Mouse (Mus musculus): ENCODE data around the gene Mlh3.
"Not testable (repeated sequence)": the region's sequence is repeated elsewhere in the genome, so short reads cannot be mapped to it uniquely, and the experiment has no call there.

Gene Mlh3

GRCm38 (mm10) chr12:85270319-85270718 is at the start of gene Mlh3:
Gene Mlh3, minus strand, starts transcription at chr12:85270599.
- DNase-seq = peak; percentile 84 to 90

GRCm38 (mm10) chr12:85308651-85309050 is 38.3 kb upstream of the Mlh3 start:
- DNase-seq = no peak

GRCm38 (mm10) chr12:85305247-85305892 is 35.0 kb upstream of the Mlh3 start:
- DNase-seq = peak; percentile 78 to 92

GRCm38 (mm10) chr12:85304725-85305124 is 34.3 kb upstream of the Mlh3 start:
- DNase-seq = no peak

GRCm38 (mm10) chr12:85303256-85303655 is 32.9 kb upstream of the Mlh3 start:
- no peak for DNase-seq

- DNase-seq = no peak
These were observed 28.4 kb upstream of the Mlh3 start for GRCm38 (mm10) chr12:85298835-85299180.

- DNase-seq = no peak
These were observed 27.9 kb upstream of the Mlh3 start for GRCm38 (mm10) chr12:85298127-85298834.

- DNase-seq = no peak
These were observed 27.1 kb upstream of the Mlh3 start for GRCm38 (mm10) chr12:85297345-85297997.

GRCm38 (mm10) chr12:85296915-85297314 is 26.5 kb upstream of the Mlh3 start:
- DNase-seq = no peak

GRCm38 (mm10) chr12:85295506-85295905 is 25.1 kb upstream of the Mlh3 start:
- no peak for DNase-seq

GRCm38 (mm10) chr12:85292906-85293305 is 22.5 kb upstream of the Mlh3 start:
- DNase-seq = no peak

- no peak for DNase-seq
These were observed 21.9 kb upstream of the Mlh3 start for GRCm38 (mm10) chr12:85292288-85292687.

GRCm38 (mm10) chr12:85291541-85291940 is 21.1 kb upstream of the Mlh3 start:
- DNase-seq = peak; percentile 30 to 64

GRCm38 (mm10) chr12:85290633-85291032 is 20.2 kb upstream of the Mlh3 start:
- DNase-seq = peak; percentile 51

GRCm38 (mm10) chr12:85289157-85290000 is 19.0 kb upstream of the Mlh3 start:
- DNase-seq = peak; percentile 48 to 77

- DNase-seq = peak; percentile 95 to 96
These were observed 18.2 kb upstream of the Mlh3 start, which contains the start of gene Zc2hc1c for GRCm38 (mm10) chr12:85288486-85289156. Gene Zc2hc1c, plus strand, starts transcription at chr12:85288591.

GRCm38 (mm10) chr12:85287809-85288485 is 17.5 kb upstream of the Mlh3 start, which contains the start of gene Acyp1:
Gene Acyp1, minus strand, starts transcription at chr12:85288438.
- peak in 1 of 2 experiments; percentile 55 for DNase-seq

- peak in 1 of 2 experiments; percentile 42 for DNase-seq
These were observed 16.5 kb upstream of the Mlh3 start for GRCm38 (mm10) chr12:85286941-85287340.

GRCm38 (mm10) chr12:85284996-85285395 is 14.6 kb upstream of the Mlh3 start:
- DNase-seq = no peak

GRCm38 (mm10) chr12:85284331-85284730 is 13.9 kb upstream of the Mlh3 start:
- DNase-seq = no peak

- DNase-seq = not testable (repeated sequence)
These were observed 11.4 kb upstream of the Mlh3 start for GRCm38 (mm10) chr12:85281756-85282155.

All from kidney, adult 8-10 months (tissue).